Mouse (Mus musculus) ES-E14 (cell line): ENCODE results near the gene Micall1.

Experiments used
- HCFC1 ChIP-seq: IDR thresholded peaks from 2 replicates; pipeline ENCODE4 v1.6.1; 2012; ENCODE audit warnings: low read length, inconsistent platforms, borderline replicate concordance; ENCODE audit not compliant: insufficient read depth
- ZNF384 ChIP-seq: IDR thresholded peaks from 2 replicates; pipeline ENCODE4 v1.6.1; 2012; ENCODE audit warnings: low read depth, low read length, inconsistent platforms

DNA sequence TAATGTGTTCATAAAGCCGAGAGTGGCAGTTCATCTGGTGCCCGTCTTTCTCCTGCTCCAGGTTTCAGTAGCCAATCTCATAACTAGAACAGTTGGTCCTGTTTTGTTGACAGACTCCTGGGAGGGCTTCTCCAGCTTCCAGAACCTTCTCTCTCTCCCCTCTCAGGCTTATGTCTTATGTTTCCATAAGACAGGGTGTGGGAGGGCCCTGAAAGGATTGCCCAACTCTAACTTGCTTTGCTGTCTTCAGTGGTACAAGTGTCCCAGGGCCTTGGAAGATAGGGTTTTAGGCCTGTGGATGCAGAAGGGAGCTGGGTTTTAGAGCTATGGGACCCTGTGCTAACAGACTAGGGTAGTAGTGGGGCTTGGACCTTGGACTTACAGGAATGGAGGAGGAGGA is 1.8 kb downstream of the Micall1 start:
- TF ChIP-seq ZNF384: no peak
- no peak for TF ChIP-seq HCFC1
